Mouse (Mus musculus) lung, postnatal 36 days (tissue): Measurements from ENCODE around the gene Il18.

Source experiments
- DNase-seq: peaks from one replicate; pipeline ENCODE4 v3.0.0; 2022; ENCODE audit warnings: mixed read lengths

Il18 gene

GRCm38 (mm10) chr9:50554241-50555093, at the start of gene Il18:
Gene Il18, plus strand, starts transcription at chr9:50554827.
- peak; percentile 61 for DNase-seq

- DNase-seq: no peak
Observed at GRCm38 (mm10) chr9:50505405-50505804, 49.2 kb upstream of the Il18 start.

- DNase-seq: no peak
Observed at GRCm38 (mm10) chr9:50507570-50507969, 47.1 kb upstream of the Il18 start.

GRCm38 (mm10) chr9:50515462-50515861, 39.2 kb upstream of the Il18 start:
- DNase-seq: no peak

- DNase-seq: no peak
Observed at GRCm38 (mm10) chr9:50518781-50519180, 35.8 kb upstream of the Il18 start.

GRCm38 (mm10) chr9:50520748-50521147, 33.9 kb upstream of the Il18 start:
- no peak for DNase-seq

GRCm38 (mm10) chr9:50521562-50521961, 33.1 kb upstream of the Il18 start:
- DNase-seq: no peak

GRCm38 (mm10) chr9:50522574-50522973, 32.1 kb upstream of the Il18 start:
- peak; percentile 38 for DNase-seq

- no peak for DNase-seq
Observed at GRCm38 (mm10) chr9:50524936-50525335, 29.7 kb upstream of the Il18 start.

GRCm38 (mm10) chr9:50525585-50525984, 29.0 kb upstream of the Il18 start:
- DNase-seq: no peak

GRCm38 (mm10) chr9:50527860-50528259, 26.8 kb upstream of the Il18 start:
- no peak for DNase-seq

- DNase-seq: peak; percentile 97
Observed at GRCm38 (mm10) chr9:50528293-50528892, 26.2 kb upstream of the Il18 start, which contains the start of gene Pts. Gene Pts, minus strand, starts transcription at chr9:50528724.

- no peak for DNase-seq
Observed at GRCm38 (mm10) chr9:50530890-50531289, 23.7 kb upstream of the Il18 start.

GRCm38 (mm10) chr9:50533328-50533727, 21.3 kb upstream of the Il18 start:
- DNase-seq: peak; percentile 57

- DNase-seq: no peak
Observed at GRCm38 (mm10) chr9:50533791-50534190, 20.8 kb upstream of the Il18 start.

- DNase-seq: peak; percentile 65
Observed at GRCm38 (mm10) chr9:50535930-50536329, 18.7 kb upstream of the Il18 start.

GRCm38 (mm10) chr9:50536603-50537135, 18.0 kb upstream of the Il18 start:
- DNase-seq: no peak

GRCm38 (mm10) chr9:50537295-50537694, 17.3 kb upstream of the Il18 start:
- no peak for DNase-seq

GRCm38 (mm10) chr9:50540170-50540569, 14.5 kb upstream of the Il18 start:
- DNase-seq: no peak

- DNase-seq: no peak
Observed at GRCm38 (mm10) chr9:50542401-50542800, 12.2 kb upstream of the Il18 start.

- no peak for DNase-seq
Observed at GRCm38 (mm10) chr9:50547859-50548478, 6.7 kb upstream of the Il18 start.

- DNase-seq: no peak
Observed at GRCm38 (mm10) chr9:50548936-50549335, 5.7 kb upstream of the Il18 start.

- DNase-seq: no peak
Observed at GRCm38 (mm10) chr9:50552206-50552605, 2.4 kb upstream of the Il18 start.

- no peak for DNase-seq
Observed at GRCm38 (mm10) chr9:50553547-50553946, 1.1 kb upstream of the Il18 start.
